Mouse (Mus musculus): ENCODE data around the gene Pla2g6. TPM values are rescaled to one million over a fixed set of nuclear protein-coding genes. Genes with fewer than 3 reads are reported as not detected.
A peak's percentile ranks its signal among the peaks of the same experiment; 100 is the strongest.

Pla2g6 gene
- total RNA-seq (2021) = 1 to 10 TPM; 9.0 to 9.8 TPM
- long read RNA-seq, experiment 1, partial matches to known transcripts = 4 of 26 reads
- long read RNA-seq, experiment 1, other reads (novel, unspliced or antisense) = 14 of 26 reads
- long read RNA-seq, experiment 2, partial matches to known transcripts = 1 of 33 reads
- long read RNA-seq, experiment 2, other reads (novel, unspliced or antisense) = 18 of 33 reads

DNA sequence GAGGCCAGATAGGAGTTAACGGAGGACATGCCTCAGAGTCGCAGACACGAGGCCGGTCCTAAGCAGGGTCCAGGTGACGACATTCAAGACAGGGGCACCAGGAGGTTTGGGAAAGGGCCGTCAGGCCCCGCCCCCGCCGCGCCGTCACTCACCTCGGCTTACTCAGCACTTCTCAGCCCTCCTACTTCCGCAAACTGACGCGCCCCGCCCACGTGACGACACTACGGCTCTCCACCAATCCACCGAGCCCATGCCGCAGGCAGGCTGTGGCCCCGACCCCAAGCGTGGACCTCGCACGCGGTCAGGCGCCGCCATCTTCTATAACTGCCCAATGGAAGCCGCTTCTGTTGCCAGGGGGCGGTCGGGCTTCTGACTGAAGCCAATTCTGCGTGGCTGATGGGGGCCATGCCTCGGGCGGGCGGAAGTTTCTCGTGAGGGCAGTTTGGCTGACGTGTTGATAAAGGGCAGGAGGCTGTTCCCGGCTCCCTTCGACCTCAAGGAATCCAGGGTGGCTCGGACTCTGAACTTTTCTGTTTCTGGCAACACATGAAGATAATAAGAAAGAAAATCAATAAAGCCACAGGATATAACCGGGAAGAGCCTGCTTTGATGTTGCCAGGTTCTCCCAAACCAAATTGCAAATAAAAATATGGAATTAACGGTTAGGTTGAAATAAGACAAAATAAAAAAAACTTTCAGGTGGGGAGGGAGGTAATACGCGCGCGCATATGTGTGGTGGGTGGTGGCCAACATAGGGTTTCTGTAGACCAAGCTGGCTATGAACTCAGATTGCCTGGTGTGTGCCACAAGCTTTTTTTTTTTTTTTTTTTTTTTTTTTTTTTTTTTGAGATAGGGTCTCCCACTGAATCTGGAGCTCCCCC is at the start of gene Pla2g6:
TSS of gene Pla2g6 (minus strand) at position 333 of the 881 bp plus-strand sequence.
- DNase-seq = peak; percentile 99
- intact Hi-C loops (cut with DNase I; ENCODE audit: low total_unique reads) = no loop called here

DNA sequence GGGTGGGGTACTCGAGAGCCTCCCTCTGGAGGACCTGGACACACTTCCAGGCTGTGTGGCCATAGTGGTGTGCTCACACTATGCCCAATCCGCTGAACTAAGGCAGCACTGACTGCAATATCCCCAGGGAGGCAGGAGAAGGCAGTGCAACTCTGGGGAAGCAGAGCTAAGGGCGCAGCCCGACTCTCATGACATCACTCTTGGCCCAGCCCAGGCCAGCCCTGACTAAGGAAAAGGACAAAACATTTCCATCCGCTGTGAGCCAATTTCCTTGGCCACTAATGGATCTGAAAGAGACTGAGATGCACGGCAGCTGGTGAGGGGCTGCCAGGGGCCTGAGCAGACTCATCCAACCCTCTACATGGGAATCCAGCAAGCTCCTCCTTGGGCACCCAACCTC is 49.5 kb upstream of the Pla2g6 start:
- intact Hi-C loops (cut with DNase I; ENCODE audit: low total_unique reads) = loop anchor here (10.0 kb wide), 1 partner anchor 87 kb away; no protein-coding TSS in a partner anchor
- peak; percentile 82 for DNase-seq

DNA sequence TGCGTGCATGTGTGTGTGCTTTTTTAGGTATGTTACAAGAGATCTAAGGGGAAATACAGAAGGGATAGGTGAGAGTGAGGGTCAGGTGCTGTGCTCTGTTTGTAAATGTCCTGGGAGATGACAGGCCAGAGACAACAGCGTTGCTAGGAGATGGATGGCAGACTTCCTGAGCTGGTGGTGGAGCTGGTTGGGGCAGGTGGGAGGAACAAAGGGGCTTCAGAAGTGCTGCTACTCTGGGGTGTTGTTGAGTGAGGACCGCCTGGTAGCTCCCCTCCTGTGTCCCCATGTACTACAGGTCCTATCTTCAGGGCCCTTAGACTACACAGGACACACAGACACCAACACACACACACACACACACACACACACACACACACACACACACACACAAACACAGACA is 46.6 kb upstream of the Pla2g6 start:
- no peak for DNase-seq
- intact Hi-C loops (cut with DNase I; ENCODE audit: low total_unique reads) = loop anchor here (10.0 kb wide), 1 partner anchor 90 kb away; no protein-coding TSS in a partner anchor

GRCm38 (mm10) chr15:79370281-79370843 is 42.2 kb upstream of the Pla2g6 start:
- intact Hi-C loops (cut with DNase I; ENCODE audit: low total_unique reads) = loop anchor here (10.0 kb wide), 1 partner anchor 94 kb away; no protein-coding TSS in a partner anchor
- DNase-seq = no peak

- intact Hi-C loops (cut with DNase I; ENCODE audit: low total_unique reads) = loop anchor here (10.0 kb wide), 1 partner anchor 95 kb away; no protein-coding TSS in a partner anchor
- DNase-seq = no peak
These were observed 41.5 kb upstream of the Pla2g6 start for GRCm38 (mm10) chr15:79369452-79370280.

- intact Hi-C loops (cut with DNase I; ENCODE audit: low total_unique reads) = no loop called here
These were observed 40.8 kb upstream of the Pla2g6 start for GRCm38 (mm10) chr15:79368861-79369440.

GRCm38 (mm10) chr15:79368313-79368811 is 40.2 kb upstream of the Pla2g6 start:
- intact Hi-C loops (cut with DNase I; ENCODE audit: low total_unique reads) = no loop called here
- DNase-seq = peak; percentile 71

More at GRCm38 (mm10) chr15:79368861-79369440, 40.8 kb upstream of the Pla2g6 start:
- DNase-seq = no peak

- DNase-seq = no peak
- intact Hi-C loops (cut with DNase I; ENCODE audit: low total_unique reads) = no loop called here
These were observed 38.2 kb upstream of the Pla2g6 start for GRCm38 (mm10) chr15:79366402-79366801.

DNA sequence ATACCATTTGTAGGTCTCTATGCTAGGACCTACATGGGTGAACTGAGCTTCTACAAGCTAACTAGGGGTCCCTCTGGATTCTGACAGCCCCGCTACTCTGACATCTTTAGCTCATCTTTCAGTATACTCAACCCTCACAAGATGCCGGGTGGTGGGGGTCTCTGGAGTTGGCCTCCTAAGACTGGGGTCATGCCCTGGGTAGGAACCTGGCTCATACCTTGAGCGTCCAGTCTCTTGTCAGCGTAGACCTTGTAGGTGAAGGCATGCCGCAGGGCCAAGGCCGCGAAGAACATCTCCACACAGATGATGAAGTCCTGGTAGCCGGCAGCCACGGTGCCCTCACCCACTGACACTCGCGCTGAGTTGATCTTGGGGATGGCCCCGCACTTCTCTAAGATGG is 36.9 kb upstream of the Pla2g6 start:
- no peak for DNase-seq
- intact Hi-C loops (cut with DNase I; ENCODE audit: low total_unique reads) = no loop called here

DNA sequence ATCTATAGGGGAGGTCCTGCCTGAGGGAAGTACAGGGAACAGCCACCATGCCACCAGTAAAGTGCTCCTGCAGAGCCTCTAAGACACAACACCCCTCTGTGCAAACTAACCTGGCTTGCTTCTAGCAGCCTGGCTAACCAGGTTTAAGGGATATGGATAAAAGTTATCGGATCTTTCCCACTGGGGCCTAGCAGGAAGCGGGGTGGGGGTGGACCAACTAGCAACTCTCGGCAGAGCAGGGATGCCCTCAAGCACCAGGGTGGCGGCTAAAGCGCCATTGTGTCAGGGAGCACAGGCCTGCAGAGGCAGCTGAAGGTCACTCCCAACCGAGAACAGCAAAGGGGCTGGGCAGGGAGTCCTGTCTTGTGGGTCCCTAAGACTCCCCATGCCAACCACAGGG is 35.9 kb upstream of the Pla2g6 start:
- intact Hi-C loops (cut with DNase I; ENCODE audit: low total_unique reads) = no loop called here

DNA sequence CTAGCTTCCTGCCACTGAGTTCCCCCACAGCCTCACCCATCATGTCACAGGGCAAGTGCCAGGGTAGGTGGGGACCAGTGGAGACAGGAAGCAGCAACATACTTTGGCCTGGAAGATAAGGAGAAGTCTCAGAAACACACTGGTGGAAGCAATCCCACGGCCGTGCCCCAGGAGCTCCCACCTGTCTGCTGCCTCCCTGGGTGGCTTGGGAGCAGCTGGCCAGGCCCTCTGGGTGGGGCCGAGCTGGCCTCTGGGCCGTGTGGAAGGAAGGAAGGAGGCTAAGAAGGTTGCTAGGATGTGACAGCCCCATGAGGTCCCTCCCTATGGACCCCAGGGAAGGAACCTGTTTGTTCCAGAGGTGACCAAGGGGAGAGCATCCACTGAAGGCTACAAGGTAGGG is 32.8 kb upstream of the Pla2g6 start:
- DNase-seq = no peak
- intact Hi-C loops (cut with DNase I; ENCODE audit: low total_unique reads) = no loop called here

More for the DNA sequence above, 35.9 kb upstream of the Pla2g6 start:
- no peak for DNase-seq

- intact Hi-C loops (cut with DNase I; ENCODE audit: low total_unique reads) = no loop called here
- no peak for DNase-seq
These were observed 32.2 kb upstream of the Pla2g6 start for GRCm38 (mm10) chr15:79360371-79360770.

DNA sequence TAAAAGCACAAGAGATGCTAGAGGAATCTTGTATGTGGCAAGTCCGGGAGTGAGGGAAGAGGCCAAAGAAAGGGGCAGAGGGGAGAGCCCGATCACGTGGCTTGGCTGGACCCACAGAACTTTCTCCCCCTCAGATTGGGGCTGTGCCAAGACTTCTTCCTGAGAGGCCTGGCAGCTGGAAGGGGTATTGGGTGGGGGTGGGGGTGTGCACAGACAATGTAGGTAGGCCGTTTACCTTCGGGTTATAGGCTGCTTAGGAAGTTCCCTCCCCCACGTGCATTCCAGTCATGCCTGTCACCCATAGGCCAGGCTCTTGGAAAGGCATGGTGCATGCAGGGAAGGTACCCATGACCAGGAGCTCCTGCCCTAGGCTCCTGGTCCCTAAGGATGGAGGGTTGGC is 31.8 kb upstream of the Pla2g6 start:
- intact Hi-C loops (cut with DNase I; ENCODE audit: low total_unique reads) = no loop called here
- no peak for DNase-seq

- no peak for DNase-seq
- intact Hi-C loops (cut with DNase I; ENCODE audit: low total_unique reads) = no loop called here
These were observed 29.9 kb upstream of the Pla2g6 start for GRCm38 (mm10) chr15:79357974-79358690.

DNA sequence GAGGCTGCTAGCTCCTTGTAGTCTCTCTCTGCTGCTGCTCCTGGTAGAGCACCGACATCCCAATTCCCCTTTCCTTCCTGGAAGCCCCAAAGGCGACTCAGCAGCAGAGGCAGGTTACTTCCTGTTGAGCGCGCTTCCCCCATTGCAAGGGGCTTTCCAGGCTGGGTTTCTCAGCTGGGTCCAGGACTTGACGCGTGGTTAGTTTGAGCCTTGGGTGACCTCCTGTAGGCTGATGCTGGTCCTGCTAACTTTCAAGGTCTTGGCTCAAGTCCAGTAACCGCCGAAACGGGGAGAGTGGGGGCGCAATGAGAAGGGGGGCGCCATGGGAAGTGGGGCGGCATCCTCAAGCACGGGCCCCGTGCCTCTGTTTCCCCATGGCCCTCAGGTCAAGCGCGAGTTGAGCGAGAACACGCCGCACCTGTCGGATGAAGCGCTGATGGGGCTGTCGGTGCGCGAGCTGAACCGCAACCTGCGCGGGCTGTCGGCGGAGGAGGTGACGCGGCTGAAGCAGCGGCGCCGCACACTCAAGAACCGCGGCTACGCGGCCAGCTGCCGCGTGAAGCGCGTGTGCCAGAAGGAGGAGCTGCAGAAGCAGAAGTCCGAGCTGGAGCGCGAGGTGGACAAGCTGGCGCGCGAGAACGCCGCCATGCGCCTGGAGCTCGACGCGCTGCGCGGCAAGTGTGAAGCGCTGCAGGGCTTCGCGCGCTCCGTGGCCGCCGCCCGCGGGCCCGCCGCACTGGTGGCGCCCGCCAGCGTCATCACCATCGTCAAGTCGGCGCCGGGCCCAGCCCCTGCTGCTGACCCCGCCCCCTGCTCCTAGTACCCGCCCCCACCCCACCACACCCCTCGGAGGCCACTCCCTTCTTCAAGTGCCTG is 29.1 kb upstream of the Pla2g6 start:
- DNase-seq = peak; percentile 65
- intact Hi-C loops (cut with DNase I; ENCODE audit: low total_unique reads) = no loop called here

GRCm38 (mm10) chr15:79356481-79356880 is 28.3 kb upstream of the Pla2g6 start:
- intact Hi-C loops (cut with DNase I; ENCODE audit: low total_unique reads) = no loop called here
- DNase-seq = no peak

DNA sequence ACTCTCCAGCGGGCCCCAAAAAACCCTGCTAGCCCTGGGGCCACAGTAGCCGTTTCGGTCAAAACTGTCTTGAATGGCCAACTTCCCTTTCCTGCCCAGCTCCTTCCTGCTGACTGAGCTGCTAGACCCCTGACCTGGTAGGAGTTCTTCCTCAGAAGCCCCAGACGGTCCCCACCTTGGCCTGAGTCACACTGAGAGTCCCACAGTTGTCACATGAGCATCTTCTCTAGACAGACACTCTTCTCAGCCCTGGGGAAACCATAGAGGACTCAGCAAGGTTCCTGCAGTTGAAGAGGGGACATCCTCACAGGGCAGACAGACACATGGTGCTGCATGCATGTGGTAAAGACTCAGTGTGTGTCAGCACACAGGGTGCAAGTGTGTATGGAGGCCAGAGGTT is 26.4 kb upstream of the Pla2g6 start:
- DNase-seq = no peak
- intact Hi-C loops (cut with DNase I; ENCODE audit: low total_unique reads) = no loop called here
